Mouse (Mus musculus) WW6 (cell line): Measurements from ENCODE around the gene Actbl2.

Experiments
- DNase-seq: peaks from one replicate; pipeline ENCODE4 v3.0.0-alpha.2; 2013; ENCODE audit warnings: low read depth, low spot score

Actbl2 gene

GRCm38 (mm10) chr13:111254713-111255112 lies at the start of gene Actbl2:
TSS of gene Actbl2 (plus strand) at chr13:111255013.
- no peak for DNase-seq

DNA sequence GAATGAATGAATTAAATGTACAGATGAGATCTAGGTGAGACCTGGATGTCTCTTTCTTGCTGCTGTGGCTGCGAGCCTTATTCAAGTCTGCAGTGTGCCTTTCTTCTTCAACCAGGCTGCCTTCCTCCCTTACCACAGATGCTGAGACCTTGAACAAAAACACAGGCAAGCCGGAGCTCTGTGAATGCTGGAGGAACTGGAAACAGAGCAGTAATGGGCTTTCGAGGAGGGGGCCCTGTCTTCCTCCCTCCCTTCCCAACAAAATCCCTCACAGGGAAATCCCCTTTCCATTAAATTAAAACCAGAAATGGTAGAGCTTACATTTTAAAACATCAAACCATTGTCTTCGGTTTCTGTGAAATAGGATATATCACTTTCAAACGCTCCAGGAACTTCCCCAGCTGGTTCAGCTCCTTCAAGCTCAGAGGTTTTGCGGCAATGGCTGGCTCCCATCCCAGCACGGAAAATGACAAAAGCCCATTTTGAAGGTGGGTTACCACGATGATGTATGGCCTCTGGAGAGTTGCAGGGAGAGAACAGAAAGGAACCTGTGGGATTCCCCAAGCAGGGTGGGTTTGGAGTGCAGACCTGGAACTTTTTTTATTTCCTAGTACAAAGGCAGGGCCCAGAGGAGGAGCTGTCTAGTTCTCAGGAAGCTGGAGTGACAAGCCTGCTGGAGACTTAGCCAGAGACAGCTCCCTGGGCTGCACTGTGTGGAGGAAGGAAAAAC lies 44.0 kb upstream of the Actbl2 start:
- DNase-seq = no peak

DNA sequence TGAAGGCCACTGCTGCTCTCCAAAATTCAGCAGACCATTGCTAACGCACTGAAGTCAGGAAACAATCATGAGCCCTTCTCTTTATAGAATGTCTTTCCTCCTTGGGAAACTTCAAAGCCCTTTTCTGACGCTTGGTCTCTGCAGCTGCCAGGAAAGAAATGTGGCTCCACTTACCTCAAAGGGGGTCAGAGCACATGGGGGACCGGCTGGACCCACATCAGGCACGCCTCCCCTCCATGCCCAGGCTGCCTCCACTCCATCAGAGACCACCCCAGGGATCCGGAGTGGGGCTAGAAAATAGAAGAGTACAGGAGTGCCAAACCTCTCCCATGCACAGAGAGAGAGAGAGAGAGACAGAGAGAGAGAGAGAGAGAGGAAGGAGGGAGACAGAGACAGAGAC lies 26.0 kb upstream of the Actbl2 start:
- no peak for DNase-seq

GRCm38 (mm10) chr13:111229541-111229940 lies 25.3 kb upstream of the Actbl2 start:
- DNase-seq = no peak

GRCm38 (mm10) chr13:111232416-111232815 lies 22.4 kb upstream of the Actbl2 start:
- no peak for DNase-seq

GRCm38 (mm10) chr13:111233356-111233755 lies 21.5 kb upstream of the Actbl2 start:
- no peak for DNase-seq

DNA sequence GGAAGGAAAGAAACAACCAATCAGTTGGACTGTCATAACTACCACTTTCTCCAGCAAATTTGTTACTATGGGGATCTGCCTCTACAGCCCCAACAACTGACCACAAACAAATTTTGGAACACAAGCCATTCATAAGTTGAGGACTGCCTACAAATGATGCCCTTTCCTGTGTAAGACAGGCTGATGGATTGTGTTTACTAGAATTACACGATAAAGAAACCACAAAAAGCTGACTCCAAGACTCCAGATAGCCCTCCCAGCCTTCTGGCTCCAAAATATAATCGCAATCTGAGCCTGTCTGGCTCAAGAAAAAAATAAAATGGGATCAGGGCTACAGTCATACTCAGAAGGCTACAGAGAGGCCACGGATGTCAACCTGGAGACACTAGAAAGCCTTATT lies 20.2 kb upstream of the Actbl2 start:
- DNase-seq = no peak

GRCm38 (mm10) chr13:111235719-111236166 lies 19.1 kb upstream of the Actbl2 start:
- DNase-seq = no peak

- DNase-seq = no peak
Measured at GRCm38 (mm10) chr13:111236461-111236864, 18.4 kb upstream of the Actbl2 start.

GRCm38 (mm10) chr13:111237296-111237695 lies 17.5 kb upstream of the Actbl2 start:
- peak; percentile 3 for DNase-seq

GRCm38 (mm10) chr13:111237865-111238465 lies 16.8 kb upstream of the Actbl2 start:
- peak; percentile 3 for DNase-seq

DNA sequence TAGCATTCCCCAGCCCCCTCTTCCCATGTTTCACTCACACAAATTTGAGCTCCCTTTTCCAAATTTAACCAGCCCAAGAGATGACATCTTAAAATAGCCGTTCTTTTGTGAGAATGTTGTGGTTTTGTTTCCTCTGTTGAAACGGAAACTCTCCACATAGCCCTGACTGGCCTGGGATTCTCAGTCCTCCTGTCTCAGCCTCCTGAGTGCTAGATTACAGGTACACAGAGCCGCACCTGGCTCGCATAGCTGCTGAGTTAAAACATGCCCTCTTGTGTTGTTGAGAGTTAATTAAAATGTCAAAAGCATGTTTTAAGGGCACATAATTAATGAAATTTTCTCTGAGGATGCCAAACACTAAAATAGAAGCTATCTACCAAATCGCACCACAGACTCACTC lies 3.7 kb upstream of the Actbl2 start:
- DNase-seq = no peak

- no peak for DNase-seq
Measured at GRCm38 (mm10) chr13:111251795-111252194, 3.0 kb upstream of the Actbl2 start.

- no peak for DNase-seq
Measured at GRCm38 (mm10) chr13:111258016-111258415, 3.2 kb downstream of the Actbl2 start.

- no peak for DNase-seq
Measured at GRCm38 (mm10) chr13:111258424-111259092, 3.7 kb downstream of the Actbl2 start.

- DNase-seq = no peak
Measured at GRCm38 (mm10) chr13:111259093-111259491, 4.3 kb downstream of the Actbl2 start.

GRCm38 (mm10) chr13:111259711-111260110 lies 4.9 kb downstream of the Actbl2 start:
- DNase-seq = no peak

GRCm38 (mm10) chr13:111263186-111263585 lies 8.4 kb downstream of the Actbl2 start:
- DNase-seq = no peak

DNA sequence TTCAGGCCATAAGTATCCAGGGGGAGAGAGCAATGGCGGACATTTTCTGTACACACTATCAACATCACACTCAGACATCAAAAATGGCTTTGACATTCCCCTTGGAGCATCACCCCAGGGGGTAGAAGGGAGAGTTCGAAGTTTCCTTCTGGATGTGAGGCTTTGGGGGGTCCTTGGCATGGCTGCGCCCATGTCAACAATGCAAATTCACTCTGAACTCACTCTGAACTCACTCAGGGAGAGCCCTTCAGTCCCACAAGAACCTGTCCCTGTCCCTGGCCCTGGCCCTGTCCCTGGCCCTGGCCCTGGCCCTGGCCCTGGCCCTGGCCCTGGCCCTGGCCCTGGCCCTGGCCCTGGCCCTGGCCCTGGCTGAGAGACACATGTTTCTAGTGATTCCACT lies 8.9 kb downstream of the Actbl2 start:
- no peak for DNase-seq

DNA sequence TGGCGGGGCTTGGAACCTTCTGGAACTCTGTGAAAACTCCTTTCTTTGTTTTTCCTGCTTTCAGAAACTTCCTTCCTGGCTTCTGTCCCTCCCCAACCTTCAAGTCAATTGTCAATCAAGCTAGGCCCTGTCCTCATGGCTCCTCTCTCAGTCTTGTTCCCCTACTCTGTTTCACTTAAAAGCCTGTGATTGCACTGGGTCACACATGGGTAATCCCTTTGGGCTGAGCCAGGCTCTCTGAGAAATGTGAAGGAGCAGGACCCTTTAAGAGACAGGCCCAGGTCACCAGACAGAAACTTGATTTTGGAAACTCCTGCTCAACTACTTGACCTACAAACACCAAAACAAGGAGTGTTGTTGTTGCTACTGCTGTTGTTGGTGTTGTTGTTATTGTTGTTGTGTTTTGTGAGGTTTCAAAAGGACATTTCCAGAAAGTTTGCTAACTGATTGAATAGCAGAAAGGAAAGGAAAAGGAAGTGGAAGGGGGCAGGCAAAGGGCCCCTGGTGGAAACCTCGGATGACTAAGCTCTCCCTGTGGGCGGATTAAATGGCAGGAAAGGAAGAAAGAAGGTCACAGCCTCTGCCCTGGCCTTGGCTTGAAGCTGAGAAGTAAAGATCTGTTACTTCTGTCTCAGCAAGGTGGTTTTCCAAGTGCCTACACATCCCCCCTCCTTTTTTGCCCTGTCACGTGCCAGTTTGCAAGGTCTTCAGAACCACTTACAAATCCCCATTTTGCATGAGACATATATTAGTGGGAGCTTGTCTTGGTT lies 10.6 kb downstream of the Actbl2 start:
- DNase-seq = no peak

DNA sequence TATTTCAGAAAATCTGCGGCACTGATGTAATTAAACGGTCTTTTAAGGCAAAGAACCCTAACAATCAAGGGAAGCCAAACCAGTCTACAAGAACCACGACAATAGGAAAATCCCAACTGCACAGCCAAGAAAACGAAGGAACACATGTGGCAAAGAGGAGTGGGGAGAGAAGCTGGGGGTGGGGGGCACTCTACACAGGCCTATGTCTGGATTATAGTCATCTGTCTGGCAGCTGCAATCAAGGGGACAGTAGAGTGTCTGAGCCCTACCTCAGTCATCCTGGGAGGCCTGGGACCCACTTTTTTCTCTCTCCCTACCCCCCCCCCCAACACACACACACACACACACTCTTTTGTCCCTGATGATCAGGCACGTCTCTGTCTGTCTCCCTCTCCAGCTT lies 12.0 kb downstream of the Actbl2 start:
- DNase-seq = no peak

DNA sequence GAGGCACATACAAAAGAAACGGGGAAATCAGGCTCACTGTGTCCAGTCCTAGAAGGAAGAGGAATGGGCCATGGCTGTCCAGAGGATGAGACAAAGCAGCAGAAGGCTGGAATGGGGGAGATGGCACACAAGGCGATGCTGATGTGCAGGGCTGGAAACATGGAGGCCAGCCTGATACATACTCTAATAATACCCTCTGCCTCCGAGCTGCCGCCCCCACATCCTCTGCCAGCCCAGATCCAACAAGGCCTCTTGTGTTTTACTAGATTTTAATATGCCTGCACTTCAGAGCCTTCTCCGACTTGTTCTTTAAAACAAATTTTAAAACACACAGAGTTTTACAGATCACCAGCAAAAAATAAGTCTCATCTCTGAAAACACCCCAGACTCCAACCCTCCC lies 14.2 kb downstream of the Actbl2 start:
- DNase-seq = no peak
